Mouse (Mus musculus): ENCODE results near the gene Gpbp1. TPM values are rescaled to one million over a fixed set of nuclear protein-coding genes. Genes with fewer than 3 reads are reported as not detected.

Gpbp1 gene
- total and polyA plus RNA-seq, 2 experiments from 2014 or later = 39.0 to 73.0 TPM

DNA sequence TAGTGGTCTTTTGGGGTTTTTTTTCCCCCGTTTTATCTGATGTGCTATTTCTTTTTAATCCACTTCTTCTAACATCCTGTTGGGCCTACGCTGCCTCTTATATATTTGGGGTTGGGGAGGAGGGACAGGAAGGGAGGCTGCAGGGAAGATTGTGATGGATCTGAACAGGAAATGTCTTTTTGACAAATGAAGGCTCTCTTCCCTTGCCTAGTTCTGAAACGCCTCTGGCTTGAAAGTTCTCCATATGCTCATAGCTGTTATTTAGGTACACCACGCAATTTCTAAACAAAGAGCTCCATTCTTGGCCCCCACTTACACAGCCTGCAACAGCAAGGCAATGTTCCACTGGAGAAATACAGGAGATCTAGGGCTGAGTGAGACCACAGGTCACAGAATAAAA is 95.0 kb downstream of the Gpbp1 start:
- TF ChIP-seq CTCF (IDR thresholded peaks at IDR 0.05; ENCODE audit: low read depth) = no peak
- Histone ChIP-seq H3K4me2 (ENCODE audit: low read depth, low read length) (no peak overlapping the region), H3K27ac (no peak overlapping the region), H3K9me3 (ENCODE audit: low read length) (no peaks in the 10 kb centered on the region), H3K4me3 (ENCODE audit: low read length) (no peak overlapping the region), H3K36me3 (ENCODE audit: insufficient read depth, low read length) (no peaks in the 10 kb centered on the region), H3K4me1 (ENCODE audit: insufficient read depth, low read length) (no peaks in the 10 kb centered on the region), H3K27me3 (ENCODE audit: insufficient read depth, low read length) (no peaks in the 10 kb centered on the region), H3K9ac (replicated peaks; ENCODE audit: low read length) (no peak overlapping the region)
- ATAC-seq = no peak
- 70% methylated on average over 4 of the region's 4 CpGs for WGBS
- no peak for DNase-seq (ENCODE audit: low spot score)

DNA sequence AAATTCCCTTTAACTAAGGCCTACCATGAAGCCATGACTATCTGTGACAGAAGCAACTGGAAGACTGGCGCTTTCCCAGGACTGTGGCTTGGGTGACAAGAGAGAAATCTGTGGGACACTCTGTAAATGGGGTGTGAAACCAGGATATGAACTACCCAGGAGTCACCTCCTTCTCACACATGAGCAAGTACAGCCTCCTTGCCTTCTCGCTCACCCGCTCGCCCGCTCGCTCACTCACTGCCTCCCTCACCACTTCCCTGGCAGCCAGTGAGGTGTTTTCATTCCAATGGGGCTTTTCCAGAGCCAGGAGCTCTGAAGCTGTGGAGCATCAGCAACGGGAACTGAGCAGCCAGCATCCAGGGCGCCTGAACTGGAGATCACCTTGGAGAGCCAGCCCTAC is 95.6 kb downstream of the Gpbp1 start:
- no peak overlapping the region for H3K4me3 ChIP-seq (ENCODE audit: low read length)
- no peak overlapping the region for H3K4me2 ChIP-seq (ENCODE audit: low read depth, low read length)
- H3K9me3 ChIP-seq (ENCODE audit: low read length) = no peaks in the 10 kb centered on the region
- DNase-seq (ENCODE audit: low spot score) (no peak), ATAC-seq (no peak)
- H3K27ac ChIP-seq = no peak overlapping the region
- no peaks in the 10 kb centered on the region for H3K27me3 ChIP-seq (ENCODE audit: insufficient read depth, low read length)
- TF ChIP-seq CTCF (IDR thresholded peaks at IDR 0.05; ENCODE audit: low read depth) = no peak
- WGBS = 83% methylated on average over 8 of the region's 8 CpGs
- H3K36me3 ChIP-seq (ENCODE audit: insufficient read depth, low read length) = no peaks in the 10 kb centered on the region
- no peaks in the 10 kb centered on the region for H3K4me1 ChIP-seq (ENCODE audit: insufficient read depth, low read length)
- no peak overlapping the region for H3K9ac ChIP-seq (replicated peaks; ENCODE audit: low read length)

DNA sequence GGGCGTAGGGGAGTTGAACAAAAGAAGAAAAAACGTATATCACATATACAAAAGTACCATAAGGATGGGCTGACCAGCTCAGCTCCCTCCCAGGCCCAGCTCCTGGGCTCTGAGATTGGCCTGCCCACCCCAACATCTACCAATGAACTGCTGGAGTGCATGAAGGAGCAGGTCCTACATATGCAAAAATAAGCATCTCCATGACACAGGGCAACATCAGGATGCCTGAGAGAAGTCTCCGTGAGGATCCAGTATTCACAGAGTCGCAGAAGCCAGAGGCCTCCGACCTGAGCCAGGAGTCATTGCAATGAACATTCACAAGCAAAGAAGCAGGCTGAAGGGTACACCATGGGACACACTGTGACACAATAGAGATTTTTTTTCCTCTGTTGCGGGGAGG is 96.5 kb downstream of the Gpbp1 start:
- no peak overlapping the region for H3K9ac ChIP-seq (replicated peaks; ENCODE audit: low read length)
- no peaks in the 10 kb centered on the region for H3K4me1 ChIP-seq (ENCODE audit: insufficient read depth, low read length)
- 57% methylated on average over 6 of the region's 6 CpGs for WGBS
- TF ChIP-seq CTCF (IDR thresholded peaks at IDR 0.05; ENCODE audit: low read depth) = no peak
- ATAC-seq (no peak), DNase-seq (ENCODE audit: low spot score) (no peak)
- no peaks in the 10 kb centered on the region for H3K27me3 ChIP-seq (ENCODE audit: insufficient read depth, low read length)
- H3K36me3 ChIP-seq (ENCODE audit: insufficient read depth, low read length) = no peaks in the 10 kb centered on the region
- no peak overlapping the region for H3K27ac ChIP-seq
- no peak overlapping the region for H3K4me3 ChIP-seq (ENCODE audit: low read length)
- no peaks in the 10 kb centered on the region for H3K9me3 ChIP-seq (ENCODE audit: low read length)
- H3K4me2 ChIP-seq (ENCODE audit: low read depth, low read length) = no peak overlapping the region

DNA sequence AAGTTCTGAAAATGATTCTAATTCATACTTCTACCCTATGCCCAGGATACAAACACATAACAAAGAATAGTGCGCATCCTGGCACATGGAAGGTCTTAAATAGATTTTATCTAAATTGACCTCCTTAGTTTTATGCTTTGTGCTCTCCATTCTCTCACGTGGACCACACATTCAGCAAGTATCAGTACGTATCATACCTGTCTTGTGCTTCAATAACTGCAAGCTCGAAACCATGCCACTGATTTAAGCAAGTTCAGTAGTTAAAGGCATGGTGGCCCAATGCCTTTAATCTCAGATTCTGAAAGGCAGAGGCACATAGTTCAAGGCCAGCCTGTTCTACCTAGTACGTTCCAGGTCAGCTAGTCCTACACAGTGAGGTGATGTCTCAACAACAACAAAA is 98.5 kb downstream of the Gpbp1 start:
- Histone ChIP-seq H3K27me3 (ENCODE audit: insufficient read depth, low read length) (no peaks in the 10 kb centered on the region), H3K9ac (replicated peaks; ENCODE audit: low read length) (no peak overlapping the region), H3K27ac (no peak overlapping the region), H3K9me3 (ENCODE audit: low read length) (no peaks in the 10 kb centered on the region), H3K36me3 (ENCODE audit: insufficient read depth, low read length) (no peaks in the 10 kb centered on the region), H3K4me2 (ENCODE audit: low read depth, low read length) (no peak overlapping the region), H3K4me1 (ENCODE audit: insufficient read depth, low read length) (no peaks in the 10 kb centered on the region), H3K4me3 (ENCODE audit: low read length) (no peak overlapping the region)
- 94% methylated on average over 5 of the region's 5 CpGs for WGBS
- no peak for TF ChIP-seq CTCF (IDR thresholded peaks at IDR 0.05; ENCODE audit: low read depth)
- ATAC-seq = no peak
- no peak for DNase-seq (ENCODE audit: low spot score)

DNA sequence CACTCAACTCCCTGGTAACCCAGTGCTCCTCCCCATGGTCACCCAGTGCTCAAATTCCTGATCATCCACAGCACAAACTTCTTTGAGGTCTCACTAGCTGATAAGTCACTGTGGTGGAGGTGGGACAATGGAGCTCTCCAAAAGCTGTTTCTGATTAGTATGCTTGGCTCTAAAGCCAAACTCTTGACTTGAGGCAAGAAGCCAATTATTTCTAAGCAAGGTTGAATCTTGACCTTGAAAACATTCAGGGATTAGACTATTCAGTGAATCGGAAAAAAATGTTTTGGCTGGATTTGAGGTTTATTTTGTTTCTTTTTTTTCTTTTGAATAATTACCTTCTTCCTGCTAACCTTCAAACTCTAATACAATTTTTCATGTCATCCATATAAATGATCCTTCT is 98.9 kb downstream of the Gpbp1 start:
- Histone ChIP-seq H3K4me2 (ENCODE audit: low read depth, low read length) (no peak overlapping the region), H3K27ac (no peak overlapping the region), H3K9me3 (ENCODE audit: low read length) (no peaks in the 10 kb centered on the region), H3K4me1 (ENCODE audit: insufficient read depth, low read length) (no peaks in the 10 kb centered on the region), H3K4me3 (ENCODE audit: low read length) (no peak overlapping the region), H3K9ac (replicated peaks; ENCODE audit: low read length) (no peak overlapping the region), H3K36me3 (ENCODE audit: insufficient read depth, low read length) (no peaks in the 10 kb centered on the region), H3K27me3 (ENCODE audit: insufficient read depth, low read length) (no peaks in the 10 kb centered on the region)
- ATAC-seq (no peak), DNase-seq (ENCODE audit: low spot score) (no peak)
- 77% methylated on average over 1 of the region's 1 CpGs for WGBS
- no peak for TF ChIP-seq CTCF (IDR thresholded peaks at IDR 0.05; ENCODE audit: low read depth)

DNA sequence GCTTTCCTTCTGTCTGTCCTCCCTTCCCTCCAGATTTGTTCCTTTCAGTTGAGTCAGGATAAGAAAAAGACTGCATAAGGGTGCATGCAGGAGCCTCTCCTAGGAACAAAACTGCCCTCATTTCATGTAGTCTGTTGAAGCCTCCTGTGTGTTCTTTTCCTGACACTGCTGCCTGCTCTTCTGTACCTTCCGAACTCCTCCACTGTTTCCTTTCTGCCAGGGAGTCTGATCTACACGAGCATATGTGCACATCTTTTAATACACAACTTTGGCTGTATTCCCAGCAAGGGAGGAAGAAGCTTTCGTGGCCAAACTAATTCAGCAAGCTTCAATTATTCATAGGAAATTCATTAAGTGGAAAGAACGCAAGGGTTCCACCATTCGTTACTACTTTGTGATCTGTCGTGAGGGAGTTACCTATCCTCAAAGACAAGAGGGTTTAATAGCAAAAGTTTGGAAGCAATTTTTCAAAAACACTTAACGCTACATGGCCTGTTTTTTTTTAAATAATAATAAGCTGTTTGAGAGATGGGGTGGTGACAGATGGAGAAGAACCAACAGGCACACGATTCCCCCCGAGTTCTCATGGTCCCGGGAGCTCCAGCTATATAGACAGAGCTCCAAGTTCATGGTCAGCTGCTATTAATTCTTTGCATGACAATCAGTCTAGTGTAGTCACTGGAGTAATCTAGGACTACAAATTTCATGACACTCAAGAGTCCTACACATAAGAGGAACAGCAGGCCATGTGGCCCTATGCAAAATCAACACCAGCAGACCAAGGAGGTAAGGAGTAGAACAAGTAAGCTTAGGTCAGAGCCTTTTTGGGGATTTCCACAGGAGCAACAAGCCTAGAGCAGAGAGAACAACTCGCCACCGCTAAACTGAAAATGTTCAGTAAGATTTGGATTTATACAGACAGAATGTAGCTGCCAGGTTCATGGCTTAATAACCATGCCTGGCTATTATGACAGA is 105.6 kb downstream of the Gpbp1 start:
- TF ChIP-seq CTCF (IDR thresholded peaks at IDR 0.05; ENCODE audit: low read depth) = no peak
- WGBS = 53% methylated on average over 12 of the region's 12 CpGs
- DNase-seq (ENCODE audit: low spot score) (peak; percentile 67), ATAC-seq (no peak)
- Histone ChIP-seq H3K27ac (no peak overlapping the region), H3K9me3 (ENCODE audit: low read length) (no peaks in the 10 kb centered on the region), H3K9ac (replicated peaks; ENCODE audit: low read length) (no peak overlapping the region), H3K36me3 (ENCODE audit: insufficient read depth, low read length) (no peaks in the 10 kb centered on the region), H3K4me2 (ENCODE audit: low read depth, low read length) (no peak overlapping the region), H3K27me3 (ENCODE audit: insufficient read depth, low read length) (no peaks in the 10 kb centered on the region), H3K4me1 (ENCODE audit: insufficient read depth, low read length) (no peaks in the 10 kb centered on the region), H3K4me3 (ENCODE audit: low read length) (no peak overlapping the region)

Other genes with a start within 250 kb of the Gpbp1 start
- gene Actbl2, start 235.1 kb downstream of the Gpbp1 start, total RNA-seq (2014; rRNA removed) = 0.05 TPM in 1 of 2 replicates, not detected in the other
- 0.06 TPM in 1 of 2 replicates, not detected in the other for gene Actbl2, start 235.1 kb downstream of the Gpbp1 start, polyA plus RNA-seq (2015; fragmentation: Nextera tagmentation; extraction: Ambion mirVana)
- not detected in 2 replicates for gene Gm49496, start 59.8 kb upstream of the Gpbp1 start, total RNA-seq (2014; rRNA removed)
- gene Gm49496, start 59.8 kb upstream of the Gpbp1 start, polyA plus RNA-seq (2015; fragmentation: Nextera tagmentation; extraction: Ambion mirVana) = not detected in 2 replicates
- gene Gm10198, start 102.7 kb upstream of the Gpbp1 start, total RNA-seq (2014; rRNA removed) = not detected in 2 replicates
- gene Gm10198, start 102.7 kb upstream of the Gpbp1 start, polyA plus RNA-seq (2015; fragmentation: Nextera tagmentation; extraction: Ambion mirVana) = not detected in 2 replicates
- 28.1 and 32.6 TPM in 2 replicates for gene Mier3, start 190.9 kb upstream of the Gpbp1 start, total RNA-seq (2014; rRNA removed)
- gene Mier3, start 190.9 kb upstream of the Gpbp1 start, polyA plus RNA-seq (2015; fragmentation: Nextera tagmentation; extraction: Ambion mirVana) = 13.5 and 14.1 TPM in 2 replicates

Data from hindbrain, postnatal 0 days (tissue).